Mouse (Mus musculus) right cerebral cortex, postnatal 14 days (tissue): ENCODE data around the gene Ttyh2.

Experiments
- DNase-seq: peaks from one replicate; pipeline ENCODE4 v3.0.0; 2022

Ttyh2 gene

GRCm38 (mm10) chr11:114675341-114675825, at the start of gene Ttyh2:
TSS of gene Ttyh2 (plus strand) at chr11:114675431.
- peak; percentile 63 for DNase-seq

- DNase-seq: no peak
These were observed 49.0 kb upstream of the Ttyh2 start for GRCm38 (mm10) chr11:114626071-114626690.

DNA sequence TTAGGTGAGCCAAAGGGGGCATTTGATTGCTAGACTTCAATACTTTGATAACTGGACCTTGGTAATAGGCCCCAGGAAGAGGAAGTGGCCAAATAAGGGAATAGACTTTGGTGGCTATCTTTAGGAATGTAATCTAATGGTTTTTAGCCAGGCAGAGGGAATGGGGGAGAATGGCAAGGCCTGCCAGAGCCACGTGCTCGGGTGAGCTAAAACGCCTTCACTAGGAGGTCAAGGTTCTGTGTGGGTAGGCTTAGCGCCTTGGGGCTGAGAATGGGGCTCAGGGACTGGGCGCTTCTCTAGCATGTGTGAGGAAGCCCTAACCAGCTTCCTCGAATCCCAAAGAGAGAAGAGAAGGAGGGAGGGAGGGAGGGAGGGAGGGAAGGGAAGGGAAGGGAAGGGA, 48.2 kb upstream of the Ttyh2 start:
- no peak for DNase-seq

DNA sequence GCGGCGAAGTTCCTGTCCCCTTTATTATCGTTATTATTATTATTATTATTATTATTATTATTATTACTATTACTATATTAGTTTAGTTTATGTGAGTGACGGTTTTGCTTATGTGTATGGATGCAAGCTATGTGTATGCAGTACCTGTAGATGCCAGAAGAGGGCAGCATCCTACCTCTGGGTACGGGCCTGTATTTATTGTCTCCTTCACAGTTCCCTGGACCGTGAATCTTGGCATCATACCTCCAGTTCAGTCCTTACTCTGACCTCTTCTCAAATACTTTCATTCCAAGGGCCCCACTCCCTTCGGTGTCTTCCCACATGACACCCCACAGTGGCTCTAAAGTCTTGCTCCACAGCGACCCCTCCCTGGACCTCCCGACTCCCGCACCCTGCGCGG, 47.2 kb upstream of the Ttyh2 start:
- no peak for DNase-seq

DNA sequence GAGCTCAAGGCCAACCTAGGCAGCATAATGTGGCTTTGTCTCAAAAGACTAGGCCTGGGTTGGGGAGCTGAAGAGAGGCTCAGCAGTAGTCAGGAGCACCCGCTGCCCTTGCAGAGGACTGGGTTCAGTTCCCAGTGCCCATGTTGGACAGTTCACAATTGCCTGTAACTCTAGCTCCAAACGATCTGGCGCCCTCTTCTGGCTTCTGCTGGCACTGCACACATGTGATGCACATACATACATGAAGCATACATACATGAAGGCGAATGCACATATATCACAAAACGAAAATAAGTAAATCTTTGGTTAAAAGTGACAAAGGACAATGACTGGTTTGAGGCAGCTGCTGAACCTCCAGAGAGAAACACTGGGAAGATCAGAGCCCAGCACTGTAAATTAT, 45.2 kb upstream of the Ttyh2 start:
- DNase-seq: no peak

GRCm38 (mm10) chr11:114632266-114632665, 43.0 kb upstream of the Ttyh2 start:
- DNase-seq: no peak

- peak; percentile 87 for DNase-seq
These were observed 38.9 kb upstream of the Ttyh2 start for GRCm38 (mm10) chr11:114636292-114636691.

DNA sequence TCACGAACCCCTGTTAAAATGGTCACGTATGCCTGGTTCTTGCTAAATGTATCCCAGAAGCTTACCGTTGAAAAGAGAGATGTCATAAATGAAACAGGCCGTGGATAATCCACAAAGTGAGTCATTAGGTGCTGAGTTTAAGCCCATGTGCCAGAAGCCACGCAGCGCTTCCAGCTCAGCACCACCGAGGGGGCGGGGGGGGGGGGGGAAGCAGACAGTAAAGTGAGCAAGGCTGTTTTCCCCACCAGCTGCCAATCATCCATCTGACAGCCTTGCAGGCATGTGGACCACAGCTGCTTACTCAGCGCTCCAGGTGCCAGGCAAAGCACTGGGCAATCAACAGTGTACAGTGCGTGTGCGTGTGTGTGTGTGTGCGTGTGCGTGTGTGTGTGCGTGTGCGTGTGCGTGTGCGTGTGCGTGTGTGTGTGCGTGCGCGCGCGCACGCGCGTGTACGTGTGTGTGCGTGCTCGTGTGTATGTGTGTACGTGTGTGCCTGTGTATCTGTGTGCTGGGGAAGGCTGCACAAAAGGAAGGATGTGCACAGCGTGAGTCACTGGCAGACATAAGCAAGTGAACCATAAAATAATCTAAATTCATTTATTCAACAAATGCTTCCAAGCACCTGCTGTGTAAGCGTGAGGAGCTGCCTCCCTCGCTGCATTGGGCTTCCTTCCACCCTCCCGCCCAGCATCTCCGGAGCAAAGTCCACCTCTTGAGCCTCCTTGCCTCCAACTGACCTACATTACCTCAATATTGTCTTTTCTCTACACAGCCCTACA, 38.3 kb upstream of the Ttyh2 start:
- DNase-seq: no peak

DNA sequence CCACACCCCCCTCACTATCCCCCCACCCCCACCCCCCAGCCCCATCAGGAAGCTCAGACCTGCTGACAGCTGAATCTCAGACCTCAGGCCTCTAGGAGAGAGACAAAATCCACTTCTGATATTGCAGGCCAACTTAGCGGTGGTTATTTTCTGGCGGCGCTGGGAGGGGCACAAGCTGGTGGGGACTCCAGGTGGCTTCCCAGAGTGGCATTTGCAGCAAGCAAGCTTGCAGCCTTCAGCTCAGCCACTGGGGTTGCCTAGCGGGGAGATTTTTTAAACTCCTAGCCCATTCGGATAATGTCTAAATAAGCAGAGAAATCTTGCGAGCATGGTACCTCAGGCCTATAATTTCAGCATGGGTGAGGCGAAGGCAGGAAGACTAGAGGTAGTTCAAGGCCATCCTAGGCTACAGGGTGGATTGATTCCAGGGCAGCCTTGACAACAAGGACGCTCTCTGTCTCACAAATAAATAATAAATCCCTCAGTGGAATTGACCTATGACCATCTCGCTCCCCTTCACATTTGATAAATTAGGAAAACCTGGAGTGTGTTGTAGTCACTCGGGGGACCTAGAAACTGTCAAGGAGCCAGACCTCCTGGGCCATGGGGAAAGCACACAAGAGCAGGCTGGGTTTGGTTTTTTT, 36.5 kb upstream of the Ttyh2 start:
- DNase-seq: no peak

GRCm38 (mm10) chr11:114639681-114640103, 35.5 kb upstream of the Ttyh2 start:
- DNase-seq: no peak

GRCm38 (mm10) chr11:114640658-114641057, 34.6 kb upstream of the Ttyh2 start:
- no peak for DNase-seq

- DNase-seq: no peak
These were observed 34.1 kb upstream of the Ttyh2 start for GRCm38 (mm10) chr11:114641136-114641535.

- DNase-seq: no peak
These were observed 33.0 kb upstream of the Ttyh2 start for GRCm38 (mm10) chr11:114642184-114642583.

DNA sequence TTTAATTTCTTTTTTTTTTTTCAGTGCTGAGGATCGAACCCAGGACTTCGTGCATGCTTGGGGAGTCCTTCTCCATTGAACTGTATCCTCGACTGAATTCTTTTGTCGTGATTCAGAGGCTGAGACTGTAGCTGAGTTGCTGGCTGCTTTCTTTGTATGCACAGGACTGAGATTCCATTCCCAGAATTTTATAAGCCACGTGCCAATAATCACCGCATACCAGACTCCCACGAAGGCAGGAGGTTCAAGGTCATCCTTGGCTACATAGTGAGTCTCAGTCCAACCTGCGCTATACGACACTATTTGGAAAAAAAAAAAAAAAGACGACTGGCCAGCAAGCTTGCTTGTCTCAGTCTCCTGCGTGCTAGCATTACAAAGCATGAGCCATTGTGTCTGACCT, 32.3 kb upstream of the Ttyh2 start:
- no peak for DNase-seq

- no peak for DNase-seq
These were observed 31.1 kb upstream of the Ttyh2 start for GRCm38 (mm10) chr11:114644122-114644521.

GRCm38 (mm10) chr11:114649510-114649909, 25.7 kb upstream of the Ttyh2 start:
- no peak for DNase-seq

- DNase-seq: no peak
These were observed 22.7 kb upstream of the Ttyh2 start for GRCm38 (mm10) chr11:114652531-114652930.

GRCm38 (mm10) chr11:114653664-114654063, 21.6 kb upstream of the Ttyh2 start:
- DNase-seq: no peak

DNA sequence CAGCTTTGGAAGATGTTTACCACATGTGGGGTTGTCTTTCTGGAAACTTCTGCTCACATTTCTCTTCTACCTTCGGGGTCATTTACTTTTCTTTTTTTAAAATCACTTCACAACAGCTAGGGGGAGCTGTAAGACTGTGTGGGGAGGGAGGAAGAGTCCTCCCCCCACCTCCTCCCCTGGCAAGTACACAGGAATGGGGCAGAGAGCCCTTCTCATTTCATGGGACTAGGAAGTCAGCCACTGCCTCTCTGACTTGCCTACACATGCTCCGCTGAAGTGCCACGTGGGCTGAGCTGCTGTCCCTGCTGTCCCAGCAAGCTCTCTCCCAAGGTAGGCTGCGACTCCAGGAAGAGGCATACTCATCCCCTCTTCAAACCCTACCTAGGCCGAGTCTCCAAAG, 20.7 kb upstream of the Ttyh2 start:
- DNase-seq: no peak

DNA sequence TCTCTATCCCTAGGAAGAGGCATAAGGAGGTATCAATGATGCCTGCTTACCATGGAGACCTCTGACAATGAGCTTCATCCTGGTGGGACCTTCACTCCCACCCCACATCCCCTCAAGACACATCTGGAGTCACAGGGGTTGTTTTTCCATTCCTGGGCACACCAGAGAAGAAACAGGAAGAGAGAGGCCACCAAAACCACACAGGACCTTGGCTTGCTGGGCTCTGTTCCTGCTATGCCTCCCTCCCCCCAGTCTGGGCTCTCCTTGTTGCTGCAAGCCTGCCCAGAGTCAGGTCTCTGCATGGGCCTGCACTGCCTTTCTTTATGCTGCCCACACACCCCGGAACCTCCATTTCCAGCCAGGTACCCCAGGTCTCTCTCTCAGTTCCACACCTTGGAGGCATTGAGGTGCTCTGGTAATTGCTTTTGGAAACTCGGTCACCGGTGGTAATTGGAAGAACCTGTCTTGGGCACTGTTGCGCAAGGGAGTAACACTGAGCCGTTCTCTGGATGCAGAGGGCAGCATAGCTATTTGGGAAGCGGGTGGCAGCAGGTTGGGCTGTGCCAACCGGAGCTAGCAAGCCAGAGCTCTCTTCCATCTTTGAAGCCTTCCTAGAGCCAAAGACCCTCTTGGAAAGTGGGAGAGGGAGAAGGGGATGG, 19.8 kb upstream of the Ttyh2 start:
- no peak for DNase-seq

DNA sequence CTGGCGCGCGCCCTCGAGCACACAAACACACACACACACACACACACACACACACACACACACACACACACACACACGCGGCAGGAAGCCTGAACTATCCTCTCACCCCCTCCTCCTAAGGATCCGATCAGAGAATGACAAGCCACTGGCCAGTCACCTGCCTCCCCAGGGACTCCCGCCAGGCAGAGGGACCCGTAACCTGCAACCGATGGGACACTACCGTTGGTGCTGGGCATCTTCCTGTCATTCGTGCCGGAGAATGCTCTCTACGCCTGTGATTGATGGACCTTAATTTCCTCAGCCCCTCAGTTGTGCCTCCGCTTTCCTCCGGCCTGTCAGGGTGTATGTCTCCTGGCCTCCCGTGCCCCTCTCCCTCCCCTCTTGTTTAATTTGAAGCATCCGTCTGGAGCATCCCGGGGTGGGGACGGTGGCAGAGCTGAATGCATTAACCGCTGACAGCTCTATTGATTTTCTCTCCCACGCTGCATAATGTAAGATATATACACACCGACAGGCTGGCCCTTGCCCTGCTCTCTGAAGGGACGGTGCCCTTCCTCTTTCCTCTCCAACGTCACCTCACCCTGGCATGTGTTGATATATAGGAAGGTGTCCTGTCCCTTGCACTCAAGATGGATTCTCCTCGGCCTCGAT, 18.1 kb upstream of the Ttyh2 start:
- no peak for DNase-seq

DNA sequence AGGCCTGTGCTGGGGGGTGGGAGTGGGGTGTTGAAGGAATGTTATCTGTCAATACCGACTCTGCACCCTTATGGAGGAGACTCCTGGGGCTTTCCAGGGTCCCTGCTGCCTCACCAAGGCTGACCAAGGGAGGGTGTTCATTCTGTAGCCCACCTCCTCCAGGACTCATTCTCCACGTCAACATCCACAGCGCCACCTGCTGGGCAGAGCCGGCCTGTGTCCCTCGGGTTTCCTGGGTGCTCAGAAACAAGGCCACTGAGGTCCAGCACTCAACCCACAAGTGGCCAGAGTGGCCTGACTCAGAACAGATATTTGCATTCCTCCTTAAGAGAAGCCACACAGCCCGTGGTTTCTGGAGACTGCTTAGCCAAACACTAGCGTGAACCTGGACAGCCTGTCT, 17.5 kb upstream of the Ttyh2 start:
- DNase-seq: peak; percentile 84

- DNase-seq: no peak
These were observed 13.1 kb upstream of the Ttyh2 start for GRCm38 (mm10) chr11:114662161-114662560.
